Mouse (Mus musculus): ENCODE data around the gene Frat1.
"Not testable (repeated sequence)": the region's sequence is repeated elsewhere in the genome, so short reads cannot be mapped to it uniquely, and the experiment has no call there.

- not testable (repeated sequence) for TF ChIP-seq CTCF, POLR2A (IDR thresholded peaks at IDR 0.05; ENCODE audit: extremely low read depth, insufficient read depth, low read length)
These were observed 17.8 kb downstream of the Frat1 start for GRCm38 (mm10) chr19:41847614-41847991.

Measured in cortical plate, adult 2 months (tissue).